Mouse (Mus musculus): ENCODE data around the gene Kmt2a. TPM values are rescaled to one million over a fixed set of nuclear protein-coding genes. Genes with fewer than 3 reads are reported as not detected.

Gene Kmt2a
- polyA plus RNA-seq, 1 experiment from 2014 or later, result 22.2 TPM

DNA sequence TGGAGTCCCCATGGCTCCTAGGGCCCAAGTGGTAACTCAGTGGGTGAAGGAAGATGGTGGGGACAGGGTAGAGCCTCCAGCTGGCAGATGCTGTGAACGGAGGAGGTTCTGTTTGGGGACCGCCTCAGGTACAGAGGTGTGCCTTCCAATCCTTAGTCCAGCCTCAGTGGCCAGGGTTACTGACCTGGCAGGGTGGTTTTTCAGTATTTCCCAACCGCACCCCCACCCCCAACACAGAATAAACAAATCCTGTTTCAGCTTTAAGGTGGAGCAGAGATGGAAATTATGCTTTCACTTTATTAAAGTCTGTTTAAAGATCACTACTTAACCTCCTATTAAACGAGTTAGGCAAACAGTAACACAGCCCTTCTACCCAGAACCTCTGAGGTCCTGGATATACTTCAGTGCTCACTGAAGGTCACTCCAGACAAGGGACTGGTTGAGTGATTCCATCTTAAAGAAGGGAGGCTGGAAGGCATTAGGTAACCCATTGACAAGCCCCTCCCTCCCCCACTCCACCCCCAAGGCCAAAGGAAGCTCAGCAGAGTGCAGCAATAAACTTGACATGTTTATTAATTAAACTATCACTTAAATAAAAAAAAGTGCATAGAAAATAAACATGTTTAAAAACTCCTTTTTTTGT, 78.2 kb downstream of the Kmt2a start, which contains the start of gene Ttc36:
Gene Ttc36, minus strand, starts transcription at position 265 of the 643 bp plus-strand sequence.
- H3K4me1 ChIP-seq (ENCODE audit: control insufficient read depth, insufficient read depth, low read length), result peaks cover 5% of the 10 kb centered on the region; the same call in 1 of the 2 replicates
- H3K4me2 ChIP-seq (ENCODE audit: low read length), result no peak within 1 kb of the TSS
- no peak for ATAC-seq (ENCODE audit: low FRiP score, low TSS enrichment)
- 0 out of 2 replicates have a peak, but pooled peaks cover 4% of the 10 kb centered on the region for H3K27me3 ChIP-seq (ENCODE audit: control insufficient read depth, insufficient read depth, low read length)
- no peak for DNase-seq
- H3K36me3 ChIP-seq (ENCODE audit: control insufficient read depth, insufficient read depth, low read length), result peaks cover 43% of the 10 kb centered on the region
- H3K4me3 ChIP-seq (replicated peaks; ENCODE audit: low read depth, low read length), result no peak within 1 kb of the TSS
- 76% methylated on average over 4 of the region's 4 CpGs for WGBS
- H3K9ac ChIP-seq (replicated peaks; ENCODE audit: low read length), result no peak within 1 kb of the TSS
- H3K27ac ChIP-seq (replicated peaks; ENCODE audit: low read depth, low read length), result no peak within 1 kb of the TSS
- no peaks in the 10 kb centered on the region for H3K9me3 ChIP-seq (ENCODE audit: control insufficient read depth, low read length)

DNA sequence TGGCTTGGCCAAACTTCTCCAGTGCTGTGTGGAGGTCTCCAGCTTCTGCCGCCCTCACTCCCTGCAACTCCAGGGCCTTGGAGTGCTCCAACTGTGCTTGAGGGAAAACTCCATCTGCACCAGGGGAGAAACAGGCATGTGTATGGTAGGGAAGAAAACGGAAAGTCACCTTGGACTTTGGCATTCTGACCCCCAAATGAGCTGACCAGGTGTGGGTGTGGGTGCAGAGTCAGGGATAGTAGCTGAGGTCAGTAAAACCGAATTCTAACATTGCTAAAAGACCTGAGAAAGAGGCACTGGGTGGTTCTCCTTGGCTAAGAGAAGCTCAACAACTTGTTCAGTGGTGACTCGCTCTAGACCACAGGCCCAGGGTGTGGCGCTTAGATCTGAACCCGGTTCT, 79.4 kb downstream of the Kmt2a start:
- no peak overlapping the region for H3K4me2 ChIP-seq (ENCODE audit: low read length)
- no peak for DNase-seq
- H3K9ac ChIP-seq (replicated peaks; ENCODE audit: low read length), result no peak overlapping the region
- H3K27me3 ChIP-seq (ENCODE audit: control insufficient read depth, insufficient read depth, low read length), result 0 out of 2 replicates have a peak, but pooled peaks cover 5% of the 10 kb centered on the region
- H3K36me3 ChIP-seq (ENCODE audit: control insufficient read depth, insufficient read depth, low read length), result peaks cover 30% of the 10 kb centered on the region
- no peaks in the 10 kb centered on the region for H3K9me3 ChIP-seq (ENCODE audit: control insufficient read depth, low read length)
- H3K4me3 ChIP-seq (replicated peaks; ENCODE audit: low read depth, low read length), result no peak overlapping the region
- 81% methylated on average over 6 of the region's 6 CpGs for WGBS
- peaks cover 5% of the 10 kb centered on the region; the same call in 1 of the 2 replicates for H3K4me1 ChIP-seq (ENCODE audit: control insufficient read depth, insufficient read depth, low read length)
- ATAC-seq (ENCODE audit: low FRiP score, low TSS enrichment), result no peak
- H3K27ac ChIP-seq (replicated peaks; ENCODE audit: low read depth, low read length), result no peak overlapping the region

DNA sequence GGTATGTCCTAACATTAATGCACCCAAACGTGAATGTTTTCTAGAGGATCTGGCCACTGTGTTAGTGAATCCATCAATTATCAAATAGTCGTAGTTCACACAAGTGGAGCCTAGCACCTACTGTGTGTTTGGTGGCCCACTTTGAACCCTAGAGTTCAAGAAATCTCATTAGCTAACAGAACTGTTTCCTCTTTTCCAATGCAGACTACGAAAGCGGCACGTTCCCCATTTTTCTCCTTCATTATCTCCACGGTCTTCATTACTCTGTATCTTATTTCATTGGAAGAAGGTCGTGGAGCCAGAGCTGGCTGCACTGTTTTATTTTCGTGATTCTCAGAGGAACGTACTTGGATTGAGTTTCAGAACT, 81.2 kb downstream of the Kmt2a start:
- H3K4me3 ChIP-seq (replicated peaks; ENCODE audit: low read depth, low read length), result peak overlapping the region; percentile 57
- DNase-seq (no peak), ATAC-seq (ENCODE audit: low FRiP score, low TSS enrichment) (no peak)
- H3K9me3 ChIP-seq (ENCODE audit: control insufficient read depth, low read length), result no peaks in the 10 kb centered on the region
- peak overlapping the region; percentile 98 for H3K4me2 ChIP-seq (ENCODE audit: low read length)
- H3K27me3 ChIP-seq (ENCODE audit: control insufficient read depth, insufficient read depth, low read length), result 0 out of 2 replicates have a peak, but pooled peaks cover 5% of the 10 kb centered on the region
- H3K36me3 ChIP-seq (ENCODE audit: control insufficient read depth, insufficient read depth, low read length), result peaks cover 14% of the 10 kb centered on the region
- H3K4me1 ChIP-seq (ENCODE audit: control insufficient read depth, insufficient read depth, low read length), result peaks cover 5% of the 10 kb centered on the region; the same call in 1 of the 2 replicates
- 41% methylated on average over 9 of the region's 9 CpGs for WGBS
- peak overlapping the region; percentile 64 for H3K9ac ChIP-seq (replicated peaks; ENCODE audit: low read length)
- H3K27ac ChIP-seq (replicated peaks; ENCODE audit: low read depth, low read length), result peak overlapping the region; percentile 77; the same call in 1 of the 2 replicates

DNA sequence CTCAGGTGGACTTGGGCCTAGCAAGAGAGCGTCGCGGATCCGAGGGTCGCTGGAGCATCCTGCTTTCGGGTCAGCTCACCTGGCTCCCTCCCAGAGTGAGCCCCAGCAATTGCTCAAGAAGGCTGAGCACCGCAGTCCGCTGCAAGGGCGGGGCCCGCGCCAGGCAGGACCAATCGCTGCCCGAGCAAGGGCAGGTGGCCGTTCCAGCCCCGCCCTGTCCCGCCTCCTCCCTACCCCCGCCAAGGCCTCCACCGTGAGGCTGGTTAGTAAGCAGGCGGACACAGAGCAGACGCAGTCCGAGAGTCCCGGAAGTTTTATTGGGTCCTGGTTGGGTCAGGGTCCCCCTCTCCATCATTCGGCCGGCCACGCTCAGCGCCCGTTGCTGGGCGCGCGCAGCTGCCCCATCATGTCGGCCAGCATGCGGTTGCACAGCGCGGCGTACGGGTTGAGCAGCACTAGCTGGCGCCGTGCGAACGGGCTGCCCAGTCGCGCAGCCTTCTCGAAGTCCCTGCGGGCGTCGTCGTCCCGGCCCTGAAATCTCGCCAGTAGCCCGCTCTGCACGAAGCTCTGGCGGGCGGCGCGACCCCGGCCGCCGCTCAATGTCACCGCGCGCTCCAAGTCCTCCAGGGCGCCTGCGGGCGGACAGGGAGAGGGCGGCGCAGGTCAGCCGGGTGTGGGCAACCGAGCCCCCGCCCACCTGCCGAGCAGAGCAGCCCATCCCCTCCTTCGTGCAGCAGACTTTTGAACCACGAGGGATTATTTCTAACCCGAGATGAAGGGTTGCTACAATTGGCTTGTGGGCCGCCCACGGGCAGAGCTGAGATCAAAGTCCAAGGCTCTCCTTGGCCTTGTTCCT, 81.8 kb downstream of the Kmt2a start, which contains the start of gene Tmem25:
Gene Tmem25, minus strand, starts transcription at position 206 of the 856 bp plus-strand sequence.
- H3K9ac ChIP-seq (replicated peaks; ENCODE audit: low read length), result peak within 1 kb of the TSS; percentile 64
- peaks cover 9% of the 10 kb centered on the region for H3K36me3 ChIP-seq (ENCODE audit: control insufficient read depth, insufficient read depth, low read length)
- WGBS, result under 1% methylated on average over 75 of the region's 75 CpGs
- peak; percentile 93 for ATAC-seq (ENCODE audit: low FRiP score, low TSS enrichment)
- H3K9me3 ChIP-seq (ENCODE audit: control insufficient read depth, low read length), result no peaks in the 10 kb centered on the region
- peak; percentile 89 for DNase-seq
- peak within 1 kb of the TSS; percentile 57 for H3K4me3 ChIP-seq (replicated peaks; ENCODE audit: low read depth, low read length)
- 0 out of 2 replicates have a peak, but pooled peaks cover 5% of the 10 kb centered on the region for H3K27me3 ChIP-seq (ENCODE audit: control insufficient read depth, insufficient read depth, low read length)
- peak within 1 kb of the TSS; percentile 77 for H3K27ac ChIP-seq (replicated peaks; ENCODE audit: low read depth, low read length)
- H3K4me2 ChIP-seq (ENCODE audit: low read length), result peak within 1 kb of the TSS; percentile 98
- H3K4me1 ChIP-seq (ENCODE audit: control insufficient read depth, insufficient read depth, low read length), result peaks cover 5% of the 10 kb centered on the region; the same call in 1 of the 2 replicates

DNA sequence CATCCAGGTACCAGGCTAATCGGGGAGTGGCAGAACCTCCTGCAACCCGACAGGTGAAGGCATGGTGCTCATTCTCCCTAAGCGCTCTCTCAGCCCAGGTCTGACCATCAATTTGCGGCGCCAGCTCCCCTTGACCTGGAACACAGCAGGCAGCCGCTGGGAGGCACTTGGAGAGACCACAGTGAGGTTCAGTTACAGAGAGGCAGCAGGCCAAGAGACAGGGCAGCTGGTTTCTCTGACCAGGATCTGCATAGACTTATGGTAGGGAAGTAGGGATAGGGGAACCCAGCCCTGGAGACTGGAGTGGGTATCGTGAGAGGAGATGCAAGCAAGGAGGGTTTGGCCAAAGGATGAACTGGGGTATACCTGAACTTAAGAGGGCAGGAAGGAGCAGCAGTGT, 82.8 kb downstream of the Kmt2a start:
- H3K27ac ChIP-seq (replicated peaks; ENCODE audit: low read depth, low read length), result no peak overlapping the region
- ATAC-seq (ENCODE audit: low FRiP score, low TSS enrichment) (0 out of 2 replicates have a peak, but pooled peaks have one; percentile 6), DNase-seq (no peak)
- H3K36me3 ChIP-seq (ENCODE audit: control insufficient read depth, insufficient read depth, low read length), result peaks cover 6% of the 10 kb centered on the region; the same call in 1 of the 2 replicates
- peak overlapping the region; percentile 57 for H3K4me3 ChIP-seq (replicated peaks; ENCODE audit: low read depth, low read length)
- peak overlapping the region; percentile 98 for H3K4me2 ChIP-seq (ENCODE audit: low read length)
- no peaks in the 10 kb centered on the region for H3K9me3 ChIP-seq (ENCODE audit: control insufficient read depth, low read length)
- peak overlapping the region; percentile 64 for H3K9ac ChIP-seq (replicated peaks; ENCODE audit: low read length)
- 0 out of 2 replicates have a peak, but pooled peaks cover 5% of the 10 kb centered on the region for H3K27me3 ChIP-seq (ENCODE audit: control insufficient read depth, insufficient read depth, low read length)
- 45% methylated on average over 7 of the region's 7 CpGs for WGBS
- peaks cover 5% of the 10 kb centered on the region; the same call in 1 of the 2 replicates for H3K4me1 ChIP-seq (ENCODE audit: control insufficient read depth, insufficient read depth, low read length)

DNA sequence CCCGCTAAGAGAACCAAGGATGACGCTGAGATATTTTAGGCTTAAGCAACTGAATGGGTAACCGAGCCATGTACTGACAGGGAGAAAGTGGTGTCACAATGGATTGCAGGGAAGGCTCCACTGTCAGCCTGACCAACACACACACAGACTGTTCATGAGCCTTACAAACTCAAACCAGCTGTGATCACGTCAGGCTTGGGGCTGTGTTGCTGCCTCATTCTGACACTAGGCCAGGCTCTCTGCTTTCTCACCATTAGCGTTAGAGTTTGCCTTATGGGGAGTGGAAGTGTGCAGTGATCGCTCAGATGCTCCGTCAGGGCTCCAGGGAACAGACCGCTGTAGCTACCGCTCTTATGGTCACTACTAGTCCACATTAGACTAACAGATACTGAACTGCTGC, 88.3 kb downstream of the Kmt2a start:
- H3K4me2 ChIP-seq (ENCODE audit: low read length), result no peak overlapping the region
- DNase-seq, result no peak
- H3K27ac ChIP-seq (replicated peaks; ENCODE audit: low read depth, low read length), result no peak overlapping the region
- H3K36me3 ChIP-seq (ENCODE audit: control insufficient read depth, insufficient read depth, low read length), result peaks cover 49% of the 10 kb centered on the region
- H3K4me1 ChIP-seq (ENCODE audit: control insufficient read depth, insufficient read depth, low read length), result no peaks in the 10 kb centered on the region
- H3K4me3 ChIP-seq (replicated peaks; ENCODE audit: low read depth, low read length), result no peak overlapping the region
- H3K9ac ChIP-seq (replicated peaks; ENCODE audit: low read length), result no peak overlapping the region
- no peaks in the 10 kb centered on the region for H3K27me3 ChIP-seq (ENCODE audit: control insufficient read depth, insufficient read depth, low read length)
- H3K9me3 ChIP-seq (ENCODE audit: control insufficient read depth, low read length), result no peaks in the 10 kb centered on the region
- WGBS, result 86% methylated on average over 9 of the region's 9 CpGs
- ATAC-seq (ENCODE audit: low FRiP score, low TSS enrichment), result no peak

DNA sequence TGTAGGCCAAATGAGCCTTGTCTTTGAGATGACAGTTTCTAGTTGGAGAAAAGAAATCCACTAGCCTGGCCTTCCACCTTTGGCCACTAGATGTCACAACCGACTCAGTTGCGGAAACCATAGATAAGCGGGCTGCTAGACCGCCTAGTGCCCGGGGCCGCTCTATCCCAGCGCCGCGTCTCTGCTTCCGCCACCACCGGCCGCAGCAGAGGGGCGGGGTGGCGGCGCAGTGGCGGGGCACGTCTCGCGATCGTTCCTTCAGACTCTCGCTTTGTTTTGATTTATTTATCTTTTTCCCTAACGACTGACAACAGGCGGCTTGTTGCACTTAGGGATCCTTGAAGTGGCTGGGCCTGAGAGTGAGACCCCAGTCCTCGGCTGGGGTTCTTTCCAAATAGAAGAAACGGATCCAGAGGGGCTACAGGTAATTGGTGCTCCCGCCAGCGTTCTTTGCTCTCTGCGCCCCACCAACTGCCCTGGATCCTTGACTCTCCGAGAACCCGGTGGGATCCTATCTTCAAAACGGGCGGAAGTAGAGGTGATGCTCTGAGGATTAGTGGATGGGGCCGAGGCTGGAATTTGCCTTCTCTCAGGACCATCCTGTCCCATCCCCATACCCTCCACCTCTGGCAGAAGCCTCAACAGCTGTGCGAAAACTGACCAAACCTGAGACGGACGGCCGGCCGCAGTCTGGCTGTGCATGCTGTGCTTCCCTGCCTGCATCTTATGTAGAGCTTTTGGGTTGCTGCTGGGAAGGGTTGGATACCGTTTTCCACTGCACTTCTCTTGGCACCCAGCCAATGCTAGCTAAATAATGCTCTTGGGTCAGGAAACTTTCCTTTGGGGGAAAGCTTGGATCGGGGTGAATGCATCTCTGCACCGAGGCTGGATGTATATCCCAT, 108.1 kb downstream of the Kmt2a start:
- ATAC-seq (ENCODE audit: low FRiP score, low TSS enrichment), result peak; percentile 98
- under 1% methylated on average over 41 of the region's 41 CpGs for WGBS
- Histone ChIP-seq H3K4me3 (replicated peaks; ENCODE audit: low read depth, low read length) (peak overlapping the region; percentile 63), H3K9ac (replicated peaks; ENCODE audit: low read length) (peak overlapping the region; percentile 69), H3K27me3 (ENCODE audit: control insufficient read depth, insufficient read depth, low read length) (no peaks in the 10 kb centered on the region), H3K9me3 (ENCODE audit: control insufficient read depth, low read length) (no peaks in the 10 kb centered on the region), H3K4me1 (ENCODE audit: control insufficient read depth, insufficient read depth, low read length) (peaks cover 6% of the 10 kb centered on the region), H3K27ac (replicated peaks; ENCODE audit: low read depth, low read length) (peak overlapping the region; percentile 83), H3K36me3 (ENCODE audit: control insufficient read depth, insufficient read depth, low read length) (0 out of 2 replicates have a peak, but pooled peaks cover 9% of the 10 kb centered on the region), H3K4me2 (ENCODE audit: low read length) (peak overlapping the region; percentile 65)
- peak; percentile 97 for DNase-seq

DNA sequence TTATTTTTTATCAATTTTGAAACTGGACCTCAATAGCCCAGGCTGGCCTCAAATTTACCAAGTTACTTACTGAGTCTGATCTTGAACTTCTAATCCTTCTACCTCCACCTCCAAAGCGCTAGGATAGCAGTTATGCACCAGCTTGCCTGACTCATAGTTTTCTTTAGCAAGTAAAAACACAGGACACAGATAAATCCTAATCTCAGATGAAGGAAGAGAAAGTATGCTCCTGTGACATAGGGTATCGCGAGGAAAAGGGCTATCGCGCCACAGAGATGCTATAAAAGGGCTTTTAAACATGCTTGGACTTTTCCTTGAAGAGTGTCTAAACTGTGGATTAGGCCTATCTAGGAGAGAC, 108.7 kb downstream of the Kmt2a start:
- H3K4me3 ChIP-seq (replicated peaks; ENCODE audit: low read depth, low read length), result no peak overlapping the region
- H3K27ac ChIP-seq (replicated peaks; ENCODE audit: low read depth, low read length), result no peak overlapping the region
- no peak overlapping the region for H3K9ac ChIP-seq (replicated peaks; ENCODE audit: low read length)
- no peak for DNase-seq
- 0 out of 2 replicates have a peak, but pooled peaks cover 9% of the 10 kb centered on the region for H3K36me3 ChIP-seq (ENCODE audit: control insufficient read depth, insufficient read depth, low read length)
- H3K4me1 ChIP-seq (ENCODE audit: control insufficient read depth, insufficient read depth, low read length), result peaks cover 6% of the 10 kb centered on the region
- no peaks in the 10 kb centered on the region for H3K27me3 ChIP-seq (ENCODE audit: control insufficient read depth, insufficient read depth, low read length)
- no peak for ATAC-seq (ENCODE audit: low FRiP score, low TSS enrichment)
- H3K9me3 ChIP-seq (ENCODE audit: control insufficient read depth, low read length), result no peaks in the 10 kb centered on the region
- H3K4me2 ChIP-seq (ENCODE audit: low read length), result no peak overlapping the region
- WGBS, result 21% methylated on average over 5 of the region's 5 CpGs

Measured in midbrain, embryonic 14.5 days (tissue).